Mouse (Mus musculus) splenic B cell, adult 2 months (primary cell): Measurements from ENCODE around the gene Zdhhc3.

Source experiments
- DNase-seq: peaks from one replicate; pipeline ENCODE4 v3.0.0-alpha.2; 2011; ENCODE audit warnings: low read depth, low spot score
- H3K27me3 ChIP-seq: 2 replicates; pipeline ENCODE4 v1.6.1; 2012; ENCODE audit warnings: mild to moderate bottlenecking, low read length, moderate library complexity, mixed read lengths; ENCODE audit not compliant: control insufficient read depth, poor library complexity, insufficient read depth, severe bottlenecking
- H3K36me3 ChIP-seq: 2 replicates; pipeline ENCODE4 v1.6.1; 2012; ENCODE audit warnings: mild to moderate bottlenecking, low read length, moderate library complexity, mixed read lengths; ENCODE audit not compliant: control insufficient read depth, poor library complexity, insufficient read depth, severe bottlenecking

The Zdhhc3 gene

GRCm38 (mm10) chr9:123136953-123137682 is 24.1 kb upstream of the Zdhhc3 start:
- Histone ChIP-seq H3K36me3 (peaks cover 5% of the 10 kb centered on the region; the same call in 1 of the 2 replicates), H3K27me3 (no peaks in the 10 kb centered on the region)
- no peak for DNase-seq

GRCm38 (mm10) chr9:123132994-123133393 is 20.0 kb upstream of the Zdhhc3 start:
- Histone ChIP-seq H3K36me3 (peaks cover 7% of the 10 kb centered on the region; the same call in 1 of the 2 replicates), H3K27me3 (no peaks in the 10 kb centered on the region)
- no peak for DNase-seq

DNA sequence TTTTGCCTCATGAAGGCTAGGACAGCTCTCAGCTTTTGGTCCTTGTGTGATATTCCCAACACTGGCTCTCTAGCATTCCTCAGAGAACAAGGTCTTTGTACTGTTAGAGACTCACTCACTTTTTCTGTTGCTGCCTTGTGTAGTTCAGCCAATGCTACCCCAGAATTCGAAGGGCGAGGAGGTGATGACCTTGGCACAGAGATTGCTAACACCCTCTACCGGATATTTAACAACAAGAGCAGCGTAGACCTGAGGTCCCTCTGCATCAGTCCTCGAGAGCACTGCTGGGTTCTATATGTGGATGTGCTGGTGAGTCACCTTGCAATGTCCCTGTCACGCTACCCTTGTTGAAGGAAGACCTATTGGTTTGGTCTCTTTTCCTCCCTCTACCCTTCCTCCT is 14.7 kb upstream of the Zdhhc3 start:
- no peaks in the 10 kb centered on the region for H3K27me3 ChIP-seq
- H3K36me3 ChIP-seq: peaks cover 4% of the 10 kb centered on the region; the same call in 1 of the 2 replicates
- DNase-seq: no peak

DNA sequence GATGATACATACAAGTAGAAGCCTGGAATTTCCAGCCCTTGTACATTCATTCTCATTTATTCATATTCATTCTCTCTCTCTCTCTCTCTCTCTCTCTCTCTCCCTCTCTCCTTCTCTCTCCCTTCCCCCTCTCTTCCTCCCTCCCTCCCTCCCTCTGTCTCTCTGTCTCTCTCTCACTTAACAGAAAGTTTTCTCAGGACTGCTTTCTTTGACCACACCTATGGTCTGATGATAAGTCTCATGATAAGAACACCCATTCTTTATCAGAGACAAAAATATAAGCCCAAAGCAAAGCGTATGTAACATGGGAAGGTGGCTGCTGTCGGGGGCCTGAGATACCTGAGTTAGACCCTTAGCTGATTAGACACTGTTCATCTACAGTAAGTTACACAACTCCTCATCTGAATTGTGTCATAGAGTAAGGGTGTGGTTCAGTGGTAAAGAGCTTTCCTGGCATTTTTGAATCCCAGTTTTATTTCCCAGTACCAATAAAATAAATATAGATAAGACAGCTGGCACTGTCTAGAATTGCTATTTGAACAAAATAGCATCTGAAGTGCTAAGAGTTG is 11.5 kb upstream of the Zdhhc3 start:
- DNase-seq: no peak
- Histone ChIP-seq H3K36me3 (peaks cover 2% of the 10 kb centered on the region), H3K27me3 (no peaks in the 10 kb centered on the region)

DNA sequence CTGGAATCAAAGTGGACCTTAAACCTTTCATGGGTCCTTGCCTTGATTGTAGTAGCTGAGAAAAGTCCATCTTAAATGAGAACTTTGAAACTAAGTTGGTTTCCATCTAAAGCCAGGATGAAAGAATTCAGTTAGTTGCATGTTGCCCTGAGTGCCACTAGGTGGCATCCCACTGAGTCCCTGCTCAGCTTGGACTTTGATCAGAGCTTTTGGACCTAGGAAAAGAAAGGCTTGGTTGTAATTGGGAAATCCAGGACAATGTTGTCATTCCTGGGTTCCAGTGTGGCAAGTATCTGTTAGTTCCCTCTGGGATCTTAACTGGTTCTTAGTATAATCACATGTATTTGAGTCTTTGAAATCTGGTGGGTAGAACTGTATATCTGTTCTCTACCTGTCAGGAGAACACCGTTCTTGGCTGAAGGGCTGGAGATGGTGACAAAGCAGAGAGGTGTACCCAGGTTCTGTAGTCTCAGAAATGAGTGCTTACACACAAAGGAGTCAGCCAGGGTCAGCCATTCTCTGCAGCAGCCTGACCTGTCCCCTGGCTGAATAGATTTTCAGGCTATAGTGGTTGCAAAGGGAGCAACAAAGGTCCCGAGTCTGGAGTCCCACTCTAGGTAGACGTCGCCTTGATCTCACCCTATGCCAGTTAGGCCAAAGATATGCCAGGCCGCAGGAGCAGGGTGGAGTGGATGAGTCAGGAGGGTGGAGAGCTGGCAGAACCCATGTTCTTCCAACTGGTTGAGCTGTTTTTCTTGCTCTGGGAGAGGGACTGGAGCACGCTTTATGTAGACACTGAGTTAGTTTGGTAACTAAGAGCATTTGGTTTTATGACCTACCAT is 10.8 kb upstream of the Zdhhc3 start:
- Histone ChIP-seq H3K36me3 (peaks cover 2% of the 10 kb centered on the region), H3K27me3 (no peaks in the 10 kb centered on the region)
- DNase-seq: peak; percentile 27

DNA sequence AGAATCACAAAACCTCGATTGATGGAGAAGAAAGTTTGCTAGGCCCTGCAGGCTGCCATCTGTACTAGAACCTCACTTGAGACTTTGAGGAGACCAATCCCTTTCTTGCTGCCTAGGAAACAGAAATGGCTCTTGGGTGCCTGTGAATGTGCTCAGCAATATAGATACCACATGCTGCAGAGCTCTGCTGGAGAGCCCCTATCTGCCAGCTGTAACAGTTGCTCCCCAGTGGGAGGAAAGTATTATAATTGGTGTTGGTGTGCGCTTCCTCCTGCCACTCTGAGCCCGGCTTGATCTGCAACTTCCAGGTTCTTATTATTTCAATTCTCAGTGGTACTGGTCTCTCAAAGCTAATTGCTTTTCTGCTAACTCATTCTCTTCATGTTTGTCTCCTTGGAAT is 10.0 kb upstream of the Zdhhc3 start:
- DNase-seq: no peak
- Histone ChIP-seq H3K27me3 (no peaks in the 10 kb centered on the region), H3K36me3 (no peaks in the 10 kb centered on the region; the same call in none of the 2 replicates)

- DNase-seq: no peak
- no peaks in the 10 kb centered on the region; the same call in none of the 2 replicates for H3K36me3 ChIP-seq
- no peaks in the 10 kb centered on the region for H3K27me3 ChIP-seq
Observed at GRCm38 (mm10) chr9:123115566-123115965, 2.6 kb upstream of the Zdhhc3 start.

DNA sequence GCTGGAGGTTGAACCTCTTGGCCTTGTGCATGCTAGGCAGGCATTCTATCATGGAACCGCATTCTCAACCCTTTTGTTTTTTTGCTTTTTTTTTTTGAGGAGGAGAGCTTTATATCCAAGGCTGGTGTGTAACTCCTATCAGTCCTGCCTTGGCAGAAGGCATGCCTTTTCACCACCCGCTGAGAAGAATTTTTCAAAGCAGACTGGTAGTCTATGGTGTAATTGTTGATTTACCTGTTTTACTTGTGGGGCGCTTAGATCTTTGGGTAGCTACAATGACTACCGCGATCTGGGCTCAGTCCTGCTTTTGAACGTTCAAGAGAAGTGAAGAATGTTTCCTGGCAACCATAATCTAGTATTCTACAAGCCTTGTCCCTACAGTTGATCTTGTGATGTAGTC is 926 bp upstream of the Zdhhc3 start:
- Histone ChIP-seq H3K27me3 (no peaks in the 10 kb centered on the region), H3K36me3 (no peaks in the 10 kb centered on the region; the same call in 1 of the 2 replicates)
- no peak for DNase-seq

DNA sequence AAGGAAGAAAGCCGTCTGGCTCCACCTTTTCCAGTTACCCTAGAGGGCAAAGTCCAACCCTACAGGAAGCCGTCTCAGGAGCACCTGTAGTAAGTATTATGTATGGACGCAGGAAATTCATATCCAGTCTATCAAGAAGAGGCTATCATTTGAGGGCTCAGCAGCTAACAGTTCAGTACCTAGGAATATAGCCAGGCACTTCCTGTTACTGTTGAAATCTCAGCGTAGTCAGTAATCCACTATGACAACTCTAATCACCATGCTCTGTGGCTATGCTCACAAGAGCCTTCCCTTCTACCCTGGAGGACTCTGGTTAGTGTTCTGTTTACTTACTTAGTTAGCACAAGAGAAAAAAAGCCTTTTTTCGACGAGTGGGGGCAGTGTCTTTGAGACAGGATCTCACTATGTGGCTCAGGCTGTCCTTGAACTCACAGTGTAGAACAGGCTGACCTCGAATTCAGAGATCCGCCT is 1.2 kb downstream of the Zdhhc3 start:
- no peaks in the 10 kb centered on the region for H3K27me3 ChIP-seq
- DNase-seq: peak; percentile 48
- no peaks in the 10 kb centered on the region for H3K36me3 ChIP-seq

GRCm38 (mm10) chr9:123109188-123109587 is 3.8 kb downstream of the Zdhhc3 start:
- Histone ChIP-seq H3K27me3 (no peaks in the 10 kb centered on the region), H3K36me3 (no peaks in the 10 kb centered on the region)
- no peak for DNase-seq

- DNase-seq: no peak
- Histone ChIP-seq H3K27me3 (no peaks in the 10 kb centered on the region), H3K36me3 (no peaks in the 10 kb centered on the region)
Observed at GRCm38 (mm10) chr9:123107186-123107585, 5.8 kb downstream of the Zdhhc3 start.

- Histone ChIP-seq H3K27me3 (no peaks in the 10 kb centered on the region), H3K36me3 (0 out of 2 replicates have a peak, but pooled peaks cover 1% of the 10 kb centered on the region)
- no peak for DNase-seq
Observed at GRCm38 (mm10) chr9:123104362-123104761, 8.6 kb downstream of the Zdhhc3 start.

DNA sequence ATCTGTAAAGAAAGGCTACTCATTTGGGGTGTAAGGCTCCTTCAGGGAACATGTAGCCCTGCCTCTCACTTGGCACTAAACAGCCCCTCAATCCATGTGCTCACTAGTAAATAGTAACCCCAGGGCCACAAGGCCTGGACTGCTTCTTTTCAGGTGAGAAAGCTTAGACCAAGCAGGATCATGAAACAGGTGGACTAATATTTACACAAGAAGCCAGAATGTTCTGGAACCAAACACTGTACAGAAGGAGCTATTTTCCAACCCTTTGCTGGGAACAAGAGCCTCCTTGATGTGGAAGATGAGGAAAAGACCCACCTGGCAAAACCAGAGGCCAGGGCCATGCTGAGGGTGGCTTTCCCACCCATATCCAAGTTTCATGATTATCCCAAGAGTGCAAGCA is 9.6 kb downstream of the Zdhhc3 start:
- Histone ChIP-seq H3K36me3 (0 out of 2 replicates have a peak, but pooled peaks cover 1% of the 10 kb centered on the region), H3K27me3 (no peaks in the 10 kb centered on the region)
- no peak for DNase-seq

GRCm38 (mm10) chr9:123099631-123100455 is 13.2 kb downstream of the Zdhhc3 start:
- Histone ChIP-seq H3K27me3 (no peaks in the 10 kb centered on the region), H3K36me3 (0 out of 2 replicates have a peak, but pooled peaks cover 1% of the 10 kb centered on the region)
- no peak for DNase-seq
